Mouse (Mus musculus) cerebellum, adult 2 months (tissue): Measurements from ENCODE around the gene Mmel1. TPM values are rescaled to one million over a fixed set of nuclear protein-coding genes. Genes with fewer than 3 reads are reported as not detected.
A peak's percentile ranks its signal among the peaks of the same experiment; 100 is the strongest.

Experiments used
- DNase-seq, 2 experiments: peaks; one replicate each; pipeline ENCODE4 v3.0.0; 2021
- H3K27ac ChIP-seq: fragments of 200-500 bp; 2 replicates; pipeline ENCODE4 v1.5.1; 2012; ENCODE audit warnings: low read length, control low read depth, inconsistent platforms; ENCODE audit not compliant: insufficient read depth
- H3K27me3 ChIP-seq: fragments of 200-500 bp; 2 replicates; pipeline ENCODE4 v1.6.1; 2012; ENCODE audit warnings: inconsistent platforms, mild to moderate bottlenecking, low read length, moderate library complexity; ENCODE audit not compliant: control insufficient read depth, insufficient read depth
- H3K4me1 ChIP-seq: fragments of 200-500 bp; 2 replicates; pipeline ENCODE4 v1.6.1; 2011; ENCODE audit warnings: low read length; ENCODE audit not compliant: control insufficient read depth, insufficient read depth
- H3K4me3 ChIP-seq: fragments of 200-500 bp; replicated peaks from 2 replicates; pipeline ENCODE3; 2011; ENCODE audit warnings: mild to moderate bottlenecking, low read depth, low read length, control low read depth; ENCODE audit not compliant: insufficient read depth
- CTCF ChIP-seq: fragments of 200-500 bp; IDR thresholded peaks from 2 replicates; pipeline ENCODE4 v1.5.1; 2011; ENCODE audit warnings: low read depth, mild to moderate bottlenecking, control low read depth, low read length, moderate library complexity, borderline replicate concordance; ENCODE audit not compliant: insufficient read depth
- POLR2A ChIP-seq: fragments of 200-500 bp; IDR thresholded peaks from 2 replicates; pipeline ENCODE4 v1.6.1; 2011; ENCODE audit warnings: low read length, control low read depth, borderline replicate concordance; ENCODE audit not compliant: insufficient read depth
- WGBS: fragments of 180-500 bp; shearing (Covaris S2); methylation state at CpG from one replicate; pipeline ENCODE4 v1.1.7; 2018; 5-methylcytosine and 5-hydroxymethylcytosine counted together
- polyA plus RNA-seq: library from polyadenylated mRNA; depleted of rRNA; stranded (reverse); fragments of >200 nt; gene quantifications from 2 replicates; pipeline ENCODE4 v1.2.3, GENCODE M21; 2012

Mmel1 gene
- polyA plus RNA-seq, 1 experiment, result 3.3 TPM

- Histone ChIP-seq H3K4me3 (peak overlapping the region; percentile 58), H3K4me1 (peaks cover 4% of the 10 kb centered on the region; the same call in 1 of the 2 replicates), H3K27me3 (no peaks in the 10 kb centered on the region), H3K27ac (peak overlapping the region; percentile 93)
- TF ChIP-seq POLR2A (no peak), CTCF (no peak)
- WGBS, result 12% methylated on average over 9 of the region's 9 CpGs
- DNase-seq, result no peak
Measured at GRCm38 (mm10) chr4:154856480-154856837, 12.9 kb upstream of the Mmel1 start.

GRCm38 (mm10) chr4:154856882-154857281, 12.5 kb upstream of the Mmel1 start:
- no peak overlapping the region for H3K27ac ChIP-seq
- peak overlapping the region; percentile 58 for H3K4me3 ChIP-seq
- H3K27me3 ChIP-seq, result no peaks in the 10 kb centered on the region
- TF ChIP-seq CTCF, result no peak
- TF ChIP-seq POLR2A, result no peak
- WGBS, result 92% methylated on average over 7 of the region's 7 CpGs
- DNase-seq, result peak in 1 of 2 experiments; percentile 42
- H3K4me1 ChIP-seq, result peaks cover 4% of the 10 kb centered on the region; the same call in 1 of the 2 replicates

- Histone ChIP-seq H3K4me1 (peaks cover 4% of the 10 kb centered on the region; the same call in 1 of the 2 replicates), H3K4me3 (no peak overlapping the region), H3K27ac (no peak overlapping the region), H3K27me3 (no peaks in the 10 kb centered on the region)
- TF ChIP-seq POLR2A, result no peak
- no peak for TF ChIP-seq CTCF
- WGBS, result 62% methylated on average over 10 of the region's 10 CpGs
- peak in 1 of 2 experiments; percentile 16 for DNase-seq
Measured at GRCm38 (mm10) chr4:154857366-154858240, 11.8 kb upstream of the Mmel1 start.

GRCm38 (mm10) chr4:154858601-154859000, 10.8 kb upstream of the Mmel1 start:
- peaks cover 4% of the 10 kb centered on the region; the same call in 1 of the 2 replicates for H3K4me1 ChIP-seq
- 82% methylated on average over 3 of the region's 3 CpGs for WGBS
- H3K4me3 ChIP-seq, result no peak overlapping the region
- no peak overlapping the region for H3K27ac ChIP-seq
- no peak for DNase-seq
- H3K27me3 ChIP-seq, result no peaks in the 10 kb centered on the region
- TF ChIP-seq CTCF (no peak), POLR2A (no peak)

- peak in 1 of 2 experiments; percentile 12 for DNase-seq
- no peak overlapping the region for H3K4me3 ChIP-seq
- H3K4me1 ChIP-seq, result peaks cover 7% of the 10 kb centered on the region
- no peak for TF ChIP-seq CTCF
- H3K27me3 ChIP-seq, result no peaks in the 10 kb centered on the region
- 73% methylated on average over 5 of the region's 5 CpGs for WGBS
- no peak overlapping the region for H3K27ac ChIP-seq
Measured at GRCm38 (mm10) chr4:154861967-154862366, 7.4 kb upstream of the Mmel1 start.

GRCm38 (mm10) chr4:154863436-154863935, 5.9 kb upstream of the Mmel1 start:
- TF ChIP-seq CTCF (no peak), POLR2A (no peak)
- Histone ChIP-seq H3K4me1 (peaks cover 7% of the 10 kb centered on the region), H3K27ac (no peak overlapping the region), H3K4me3 (no peak overlapping the region), H3K27me3 (no peaks in the 10 kb centered on the region)
- 91% methylated on average over 3 of the region's 3 CpGs for WGBS
- DNase-seq, result no peak

GRCm38 (mm10) chr4:154864271-154864771, 5.1 kb upstream of the Mmel1 start:
- H3K27ac ChIP-seq, result no peak overlapping the region
- TF ChIP-seq POLR2A (peak; percentile 79; the same call in 1 of the 2 replicates), CTCF (peak; percentile 57; the same call in 1 of the 2 replicates)
- H3K4me3 ChIP-seq, result peak overlapping the region; percentile 75
- H3K4me1 ChIP-seq, result peaks cover 7% of the 10 kb centered on the region
- peak; percentile 86 for DNase-seq
- WGBS, result 4% methylated on average over 18 of the region's 18 CpGs
- no peaks in the 10 kb centered on the region for H3K27me3 ChIP-seq

- TF ChIP-seq CTCF (no peak), POLR2A (no peak)
- 53% methylated on average over 18 of the region's 18 CpGs for WGBS
- peak in 1 of 2 experiments; percentile 30 for DNase-seq
- no peak overlapping the region for H3K4me3 ChIP-seq
- no peaks in the 10 kb centered on the region for H3K27me3 ChIP-seq
- no peak overlapping the region for H3K27ac ChIP-seq
- H3K4me1 ChIP-seq, result peaks cover 7% of the 10 kb centered on the region
Measured at GRCm38 (mm10) chr4:154864961-154865760, 4.2 kb upstream of the Mmel1 start.
